Mouse (Mus musculus) neural tube, embryonic 10.5 days (tissue): ENCODE results near the gene Nckap5.
A peak's percentile ranks its signal among the peaks of the same experiment; 100 is the strongest.

Experiments used
- DNase-seq: peaks from one replicate; pipeline ENCODE4 v3.0.0-alpha.2; 2017; ENCODE audit warnings: low spot score; ENCODE audit errors: extremely low spot score

The Nckap5 gene

DNA sequence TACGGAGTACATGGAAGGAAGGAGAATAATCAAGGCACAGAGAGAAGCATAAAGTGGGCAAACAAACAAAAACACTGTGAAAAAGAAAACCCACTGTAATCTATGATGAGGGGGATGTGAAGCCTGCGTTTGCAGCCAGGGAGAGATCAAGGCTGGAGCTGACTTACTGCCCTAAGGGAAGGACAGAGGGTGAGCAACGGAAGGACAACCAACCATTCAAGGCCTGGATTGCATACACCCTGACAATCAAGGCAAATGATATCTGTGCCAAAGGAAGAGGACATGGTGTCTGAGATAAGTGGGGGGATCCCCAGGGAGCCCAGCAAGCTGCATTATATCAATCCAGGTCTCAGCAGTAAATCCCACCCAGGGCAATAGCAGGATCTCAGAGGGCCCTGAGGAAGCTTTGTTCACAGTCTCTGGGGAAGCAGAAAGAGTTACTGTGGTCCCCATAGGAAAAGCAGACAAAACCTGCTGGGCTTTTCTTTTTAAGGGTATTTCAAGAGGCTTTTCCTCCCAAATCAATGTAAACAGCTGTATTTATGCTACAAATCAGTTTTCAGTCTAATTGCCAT, 265.4 kb downstream of the Nckap5 start:
- no peak for DNase-seq

DNA sequence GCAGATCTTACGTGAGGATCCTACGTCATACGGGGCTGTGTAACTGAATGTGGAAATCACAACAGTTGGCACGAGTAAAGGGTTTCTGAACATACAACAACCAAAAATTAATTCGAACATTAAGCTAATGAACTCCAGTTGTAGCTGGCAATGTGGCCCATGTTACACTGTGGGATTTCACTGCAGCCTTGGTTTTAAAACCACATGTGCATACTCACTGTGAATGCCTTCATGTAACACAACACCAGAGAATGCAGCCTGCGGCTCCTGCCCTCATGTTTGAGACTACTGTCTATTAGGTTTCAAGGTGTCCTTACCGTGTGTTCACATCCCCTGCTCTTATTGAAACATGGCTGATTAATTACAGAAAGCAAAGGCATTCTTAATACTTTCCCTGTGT, 269.7 kb downstream of the Nckap5 start:
- no peak for DNase-seq

DNA sequence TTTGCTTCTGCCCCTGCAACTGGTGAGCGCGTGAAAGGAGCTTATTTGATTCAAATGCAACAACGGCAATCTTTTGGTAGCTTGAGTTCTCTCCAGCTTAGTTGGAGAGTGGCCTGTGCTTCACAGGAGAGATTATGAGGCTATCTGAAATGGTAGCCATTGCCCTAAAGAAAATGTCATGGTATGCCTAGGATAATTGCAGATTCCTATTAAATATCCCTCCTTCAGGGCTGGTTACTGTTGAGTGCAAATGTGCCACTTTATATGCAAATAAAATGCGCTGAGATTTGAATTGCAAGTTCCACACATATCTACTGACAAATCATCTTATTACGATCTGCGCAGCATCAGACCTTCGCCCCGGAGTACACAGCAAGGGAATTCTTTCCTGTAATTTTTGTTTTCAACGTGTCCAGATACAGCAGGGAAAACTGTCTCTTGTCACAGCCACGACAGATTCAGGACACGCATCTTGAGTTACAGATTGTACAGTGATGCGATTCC, 272.8 kb downstream of the Nckap5 start:
- no peak for DNase-seq

DNA sequence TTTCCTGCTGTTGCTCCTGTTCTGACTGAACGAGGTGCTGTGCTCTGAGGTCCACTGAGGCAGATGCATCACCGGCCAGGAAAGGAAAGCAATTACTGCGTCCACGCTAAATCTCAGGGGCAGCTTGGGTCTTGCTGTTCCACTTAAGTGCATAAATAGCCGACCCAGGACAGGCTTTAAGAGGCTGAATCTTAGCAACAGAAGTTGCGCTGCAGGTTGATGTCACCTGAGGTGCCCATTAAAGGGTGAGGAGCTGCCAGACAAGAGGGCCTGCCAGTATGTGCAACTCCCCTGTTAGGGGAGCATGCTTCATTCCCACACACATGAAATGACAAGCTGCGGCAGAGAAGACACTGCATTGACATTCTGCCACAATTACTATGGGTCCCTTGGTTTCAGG, 282.6 kb downstream of the Nckap5 start:
- DNase-seq, result no peak

DNA sequence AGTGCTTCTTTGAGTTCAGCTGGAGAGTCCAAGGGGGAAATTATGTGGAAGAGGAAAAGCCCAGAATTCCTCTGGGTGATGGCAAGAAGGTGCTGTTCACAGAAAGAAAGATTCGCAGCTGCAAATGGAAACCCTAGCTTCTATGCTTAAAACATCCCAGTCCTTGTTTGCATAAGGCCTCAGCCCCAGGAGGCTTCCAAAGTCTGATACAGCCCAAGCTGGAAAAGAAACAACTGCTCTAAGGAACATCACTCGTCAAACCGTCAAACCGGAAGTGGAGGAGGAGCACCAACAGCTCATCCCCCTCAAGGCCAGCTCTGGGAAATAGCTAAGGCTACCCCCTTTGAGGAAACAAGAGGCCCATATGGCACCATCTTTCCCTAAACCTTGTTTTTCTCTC, 286.1 kb downstream of the Nckap5 start:
- DNase-seq, result no peak

DNA sequence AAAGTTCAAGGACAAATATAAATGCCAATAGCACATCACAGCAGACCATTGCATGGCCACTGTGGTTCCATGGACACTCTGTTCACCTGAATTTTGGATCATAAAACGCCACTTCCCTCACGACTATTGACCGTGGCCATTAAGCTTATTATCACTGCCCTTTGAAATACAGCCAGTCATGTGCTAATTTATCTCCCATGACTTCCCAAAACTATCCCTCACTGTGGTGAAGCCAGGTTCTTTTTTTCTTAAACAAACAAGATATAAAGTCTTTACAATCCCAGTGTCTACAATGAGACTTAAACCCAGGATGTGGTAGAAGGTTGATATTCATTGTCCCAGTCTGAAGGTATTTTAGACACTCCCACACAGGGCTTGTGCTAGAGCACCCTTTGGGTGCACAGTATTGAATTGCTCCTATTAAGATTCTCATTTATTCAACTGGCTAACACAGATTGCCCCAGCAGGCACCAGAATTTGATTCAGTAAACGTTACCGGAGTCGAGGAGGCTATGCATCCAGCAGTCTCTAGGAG, 293.3 kb downstream of the Nckap5 start:
- DNase-seq, result no peak

GRCm38 (mm10) chr1:126535527-126535926, 295.1 kb downstream of the Nckap5 start:
- no peak for DNase-seq

- no peak for DNase-seq
These were observed 296.6 kb downstream of the Nckap5 start for GRCm38 (mm10) chr1:126534046-126534445.

- no peak for DNase-seq
These were observed 302.5 kb downstream of the Nckap5 start for GRCm38 (mm10) chr1:126528043-126528598.

- DNase-seq, result no peak
These were observed 312.5 kb downstream of the Nckap5 start for GRCm38 (mm10) chr1:126518067-126518466.

GRCm38 (mm10) chr1:126517427-126517826, 313.2 kb downstream of the Nckap5 start:
- DNase-seq, result no peak

DNA sequence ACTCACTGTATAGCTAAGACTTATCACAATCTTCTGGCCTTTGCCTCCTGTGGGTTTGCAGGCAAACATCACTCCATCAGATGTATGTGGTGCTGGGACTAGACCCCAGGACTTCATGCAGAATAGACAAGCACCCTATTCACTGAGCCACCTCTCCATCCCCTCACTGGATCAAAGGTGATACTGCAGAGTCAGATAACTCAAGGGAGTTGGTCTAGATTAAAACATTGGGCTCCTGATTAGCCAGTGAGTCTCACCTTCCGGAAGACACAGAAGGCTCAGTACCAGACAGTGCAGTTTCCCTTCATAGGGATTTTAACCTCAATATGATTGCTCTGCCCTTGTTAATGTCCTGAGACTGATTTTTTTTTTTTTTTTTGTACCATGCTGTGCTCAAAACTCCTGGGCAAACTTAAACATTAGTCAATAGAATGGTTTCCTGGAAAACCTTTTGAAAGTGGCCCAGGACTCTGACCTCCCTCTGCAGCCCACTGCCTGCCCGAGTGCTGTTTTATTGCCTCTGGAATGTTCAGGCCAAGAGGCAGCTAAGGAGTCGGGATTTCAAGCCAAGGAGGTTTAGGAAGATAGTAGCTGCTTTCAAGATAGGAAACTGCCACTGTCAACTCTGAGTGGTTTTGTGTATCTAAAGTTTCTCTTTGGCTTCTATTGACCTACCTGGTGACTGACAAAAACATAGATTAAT, 315.4 kb downstream of the Nckap5 start:
- no peak for DNase-seq

- peak; percentile 32 for DNase-seq
These were observed 318.7 kb downstream of the Nckap5 start for GRCm38 (mm10) chr1:126511835-126512445.

DNA sequence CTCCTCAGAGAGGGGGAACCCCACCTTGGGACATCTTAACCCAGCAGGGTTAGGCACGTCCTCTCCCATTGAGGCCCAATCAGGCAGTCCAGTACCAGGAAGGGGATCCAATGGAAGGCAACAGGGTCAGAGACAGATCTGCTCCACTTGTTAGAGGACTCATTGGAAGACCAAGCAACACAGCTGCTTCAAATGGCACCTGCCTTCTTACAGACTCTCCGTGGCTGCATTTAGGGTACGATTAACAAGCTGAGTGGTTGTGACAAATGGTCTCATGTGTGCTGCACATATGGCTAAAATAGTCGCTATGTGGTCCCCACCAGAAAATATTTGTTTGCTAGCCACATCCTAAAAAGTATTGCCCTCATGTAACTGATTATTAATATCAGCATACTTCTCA, 325.9 kb downstream of the Nckap5 start:
- peak; percentile 10 for DNase-seq

- no peak for DNase-seq
These were observed 327.9 kb downstream of the Nckap5 start for GRCm38 (mm10) chr1:126502741-126503140.

DNA sequence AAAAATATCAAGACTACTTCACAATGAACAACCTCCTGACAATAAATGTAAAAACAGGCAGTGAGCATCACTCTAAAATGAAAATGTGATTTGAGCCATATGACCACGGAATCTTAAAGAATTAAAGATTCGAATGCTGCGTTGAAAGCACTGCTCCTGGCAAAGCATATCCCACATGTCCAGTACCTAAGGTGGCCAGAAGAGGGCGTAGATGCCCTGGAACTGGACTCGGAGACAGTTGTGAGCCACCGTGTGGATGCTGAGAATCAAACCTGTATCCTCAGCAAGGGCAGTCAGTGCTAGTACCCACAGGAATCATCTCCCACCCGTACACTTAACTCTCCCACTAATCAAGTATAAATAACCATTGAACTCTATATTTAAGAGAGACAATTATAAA, 333.9 kb downstream of the Nckap5 start:
- DNase-seq, result no peak

DNA sequence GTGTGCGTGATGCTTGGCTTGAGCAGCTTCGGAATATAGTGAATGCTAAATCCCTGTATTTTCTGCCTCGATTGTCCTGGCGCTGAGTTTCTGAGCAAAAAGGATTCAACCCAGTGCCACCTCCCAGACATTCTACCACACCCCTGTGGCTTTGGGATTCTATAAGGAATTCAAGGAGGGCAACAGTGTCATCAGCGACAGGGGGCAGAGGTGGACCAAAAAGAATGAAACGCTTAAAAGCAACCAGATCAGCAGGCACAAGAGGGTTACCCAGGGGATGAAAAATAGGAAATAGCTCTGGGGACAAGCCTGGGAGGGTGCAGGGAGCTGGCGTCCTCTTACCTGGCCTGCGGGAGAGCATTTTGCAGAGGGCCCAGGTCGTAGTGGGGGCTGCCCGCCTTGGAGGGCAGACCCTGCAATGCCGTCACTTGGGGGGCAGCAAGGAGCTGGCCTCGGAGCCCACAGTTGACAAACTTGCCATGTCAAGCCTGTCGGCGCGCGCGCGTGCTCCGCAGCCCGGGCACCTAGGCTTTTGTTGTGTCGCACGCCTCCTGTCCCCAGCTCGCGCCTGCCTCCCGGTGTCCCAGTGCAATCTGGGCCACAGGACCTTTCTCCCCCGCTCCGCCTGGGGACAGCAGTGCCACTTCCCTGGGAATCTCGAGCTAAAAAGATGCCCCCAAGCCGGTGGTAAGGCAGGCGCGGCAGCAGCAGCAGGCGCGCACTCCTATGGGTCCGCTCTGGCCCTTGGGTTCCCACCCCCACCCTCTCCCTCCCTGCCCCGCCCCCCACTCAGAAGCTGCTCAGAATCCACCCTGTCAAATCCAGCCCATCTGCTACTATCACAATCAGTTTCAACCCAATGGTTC, 338.2 kb downstream of the Nckap5 start:
- peak; percentile 57 for DNase-seq

DNA sequence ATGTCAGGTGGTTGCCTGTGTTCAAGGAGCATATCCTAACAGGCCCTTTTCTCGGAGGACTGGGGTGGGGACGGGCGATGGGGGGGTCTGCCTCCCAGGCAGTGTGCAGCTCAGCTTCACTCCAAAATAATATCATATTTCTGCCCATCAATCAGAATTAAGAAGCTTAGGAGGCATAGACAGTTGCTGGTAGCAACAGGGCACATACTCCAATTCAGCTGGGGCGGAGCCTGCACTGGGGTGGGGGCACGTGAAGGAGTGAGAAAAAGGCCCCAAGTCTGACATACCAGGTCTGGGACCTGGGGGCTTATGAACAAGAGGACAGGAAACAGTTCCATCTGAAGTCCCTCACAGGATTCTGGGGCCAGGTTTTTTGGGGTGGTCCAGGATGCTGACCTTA, 339.2 kb downstream of the Nckap5 start:
- DNase-seq, result no peak

DNA sequence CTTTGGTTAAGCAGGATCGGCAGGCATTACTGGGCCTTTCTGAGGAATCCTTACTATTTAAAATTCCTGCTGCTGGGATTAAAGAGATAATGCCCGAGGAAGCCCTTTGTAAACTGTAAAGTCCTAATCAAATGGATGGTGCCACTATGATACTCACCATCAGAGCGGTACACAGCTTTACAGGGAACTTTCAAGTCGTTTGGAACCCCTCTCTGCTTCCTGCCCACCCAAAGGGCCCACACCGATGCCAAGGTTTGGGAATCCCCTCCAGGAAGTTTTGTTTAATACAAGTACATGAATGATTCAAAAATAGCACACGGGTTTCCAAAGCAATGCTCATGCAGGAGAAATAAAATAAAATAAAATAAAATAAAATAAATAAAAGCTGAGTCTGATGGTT, 340.3 kb downstream of the Nckap5 start:
- DNase-seq, result no peak

GRCm38 (mm10) chr1:126484664-126485087, 345.9 kb downstream of the Nckap5 start:
- DNase-seq, result no peak

- no peak for DNase-seq
These were observed 346.9 kb downstream of the Nckap5 start for GRCm38 (mm10) chr1:126483665-126484064.
